Mouse (Mus musculus) MEL (cell line): ENCODE results near the gene Gm498.

Experiments
- CHD1 ChIP-seq: IDR thresholded peaks from 2 replicates; pipeline ENCODE4 v1.6.1; 2012; ENCODE audit warnings: low read depth, mild to moderate bottlenecking, inconsistent platforms, low read length, improper control_type of control experiment
- CHD2 ChIP-seq: IDR thresholded peaks from 2 replicates; pipeline ENCODE4 v1.6.1; 2011; ENCODE audit warnings: low read length, improper control_type of control experiment
- CTCF ChIP-seq, 3 experiments: IDR thresholded peaks in 2 of 3; conservative IDR thresholded peaks in 1 of 3; 2 replicates each; pipeline ENCODE4 v1.5.1; 2011 to 2012; ENCODE audit warnings: low read length in 3 of 3, low read depth in 2 of 3, mild to moderate bottlenecking in 2 of 3, improper control_type of control experiment in 1 of 3, inconsistent platforms in 1 of 3, mixed read lengths in 1 of 3, moderate library complexity in 1 of 3; ENCODE audit not compliant: control insufficient read depth in 1 of 3, insufficient read depth in 1 of 3, poor library complexity in 1 of 3, severe bottlenecking in 1 of 3
- EP300 ChIP-seq, 2 experiments: IDR thresholded peaks; 2 replicates each; pipeline ENCODE4 v1.6.1; 2011; ENCODE audit warnings: improper control_type of control experiment in 2 of 2, low read length in 2 of 2, low read depth in 1 of 2, mild to moderate bottlenecking in 1 of 2
- JUND ChIP-seq: IDR thresholded peaks from 2 replicates; pipeline ENCODE4 v1.6.1; 2011; ENCODE audit warnings: low read depth, mild to moderate bottlenecking, improper control_type of control experiment, low read length
- MAX ChIP-seq: IDR thresholded peaks from 2 replicates; pipeline ENCODE4 v1.6.1; 2011; ENCODE audit warnings: low read length, improper control_type of control experiment
- POLR2A ChIP-seq, 2 experiments: IDR thresholded peaks; 2 replicates each; pipeline ENCODE4 v1.6.1; 2011 to 2012; ENCODE audit warnings: low read length in 2 of 2, mild to moderate bottlenecking in 2 of 2, control low read depth in 1 of 2, improper control_type of control experiment in 1 of 2, low read depth in 1 of 2, moderate library complexity in 1 of 2; ENCODE audit not compliant: control insufficient read depth in 1 of 2, insufficient read depth in 1 of 2, poor library complexity in 1 of 2
- TAL1 ChIP-seq: IDR thresholded peaks from 2 replicates; pipeline ENCODE4 v1.6.1; 2012; ENCODE audit warnings: mild to moderate bottlenecking, inconsistent platforms, low read length, moderate library complexity, mixed read lengths
- ZC3H11A ChIP-seq: IDR thresholded peaks from 2 replicates; pipeline ENCODE4 v1.6.1; 2012; ENCODE audit warnings: low read depth, mild to moderate bottlenecking, inconsistent platforms, low read length, improper control_type of control experiment
- ZKSCAN1 ChIP-seq: IDR thresholded peaks from 2 replicates; pipeline ENCODE4 v1.6.1; 2012; ENCODE audit warnings: low read depth, mild to moderate bottlenecking, inconsistent platforms, low read length, improper control_type of control experiment, moderate library complexity

DNA sequence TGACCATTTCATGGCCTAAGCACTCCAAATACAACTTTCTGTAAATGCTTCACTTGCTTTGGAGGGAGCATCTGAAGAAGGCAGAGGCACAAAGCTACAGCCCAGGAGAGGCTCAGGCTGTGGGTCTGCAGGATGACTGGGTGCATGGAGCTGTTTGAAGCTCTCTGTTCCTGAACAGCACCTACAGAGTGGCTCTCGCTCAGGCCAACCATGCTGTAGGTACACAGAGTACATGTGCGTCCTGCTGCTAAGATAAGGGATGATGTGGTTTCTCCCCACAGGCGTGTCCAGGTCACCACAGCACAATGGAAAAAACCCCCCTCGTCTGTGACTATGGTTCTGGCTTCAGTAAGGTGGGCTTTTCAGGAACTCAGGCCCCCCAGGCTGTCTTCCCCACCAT, 2.2 kb downstream of the Gm498 start:
- TF ChIP-seq CTCF (IDR thresholded peaks at IDR 0.05 in 2 of 3, conservative IDR thresholded peaks at IDR 0.05 in 1 of 3; ENCODE audit: control insufficient read depth in 1 of 3, insufficient read depth in 1 of 3, low read depth in 2 of 3, low read length in 3 of 3, poor library complexity in 1 of 3, severe bottlenecking in 1 of 3) (no peak), CHD1 (no peak), ZC3H11A (no peak), ZKSCAN1 (no peak), POLR2A (IDR thresholded peaks at IDR 0.05; ENCODE audit: control insufficient read depth in 1 of 2, insufficient read depth in 1 of 2, low read depth in 1 of 2, low read length in 2 of 2, poor library complexity in 1 of 2) (no peak), EP300 (IDR thresholded peaks at IDR 0.05; ENCODE audit: low read depth in 1 of 2, low read length in 2 of 2) (no peak), TAL1 (no peak), CHD2 (no peak), MAX (no peak), JUND (no peak)
